Mouse (Mus musculus): ENCODE measurements at regions not wholly inside any gene's neighbourhood (a gene's known extent, or its start where the extent isn't known, plus 50 kb on each side); places are given as distances from the start of the nearest gene placed in this dataset.
A peak's percentile ranks its signal among the peaks of the same experiment; 100 is the strongest.

DNA sequence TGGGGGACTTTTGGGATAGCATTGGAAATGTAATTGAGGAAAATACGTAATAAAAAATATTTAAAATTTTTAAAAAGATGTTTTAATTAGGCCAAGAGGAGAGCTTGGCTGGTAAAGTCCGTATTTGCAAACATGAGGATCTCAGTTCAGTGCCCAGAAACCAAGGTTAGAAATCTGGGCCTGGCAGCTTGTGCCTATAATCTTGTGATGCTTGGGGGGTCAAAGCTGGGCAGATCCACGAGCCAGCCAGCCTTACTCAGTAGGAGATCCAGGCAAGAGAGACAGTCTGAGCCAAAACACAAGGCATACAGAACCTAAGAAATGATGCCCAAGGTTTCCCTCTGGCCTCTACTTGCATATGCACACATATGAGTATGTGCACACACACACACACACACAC, 54.1 kb upstream of the Cxadr start:
- no peak for ATAC-seq

DNA sequence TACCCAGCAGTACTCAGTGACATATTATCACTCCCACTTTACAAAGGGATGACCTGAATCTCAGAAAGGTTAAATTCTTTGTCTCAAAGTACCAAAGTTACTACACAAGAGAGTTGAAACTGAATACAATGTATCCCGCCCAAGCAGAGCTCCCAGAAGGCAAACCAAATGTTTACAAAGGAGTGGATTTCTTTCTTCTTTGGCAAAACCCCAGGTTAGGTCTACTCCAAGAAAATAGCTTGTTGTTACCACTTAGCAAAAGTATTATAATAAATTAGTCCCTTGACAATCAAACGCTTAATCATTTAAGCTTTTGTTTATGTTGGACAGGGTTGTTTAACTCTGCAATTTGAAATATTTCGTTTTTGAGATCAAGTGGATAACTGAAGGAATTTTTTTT, 58.6 kb upstream of the Cxadr start:
- ATAC-seq, result no peak

- ATAC-seq, result no peak
Observed at GRCm38 (mm10) chr16:78240152-78240551, 61.1 kb upstream of the Cxadr start.

DNA sequence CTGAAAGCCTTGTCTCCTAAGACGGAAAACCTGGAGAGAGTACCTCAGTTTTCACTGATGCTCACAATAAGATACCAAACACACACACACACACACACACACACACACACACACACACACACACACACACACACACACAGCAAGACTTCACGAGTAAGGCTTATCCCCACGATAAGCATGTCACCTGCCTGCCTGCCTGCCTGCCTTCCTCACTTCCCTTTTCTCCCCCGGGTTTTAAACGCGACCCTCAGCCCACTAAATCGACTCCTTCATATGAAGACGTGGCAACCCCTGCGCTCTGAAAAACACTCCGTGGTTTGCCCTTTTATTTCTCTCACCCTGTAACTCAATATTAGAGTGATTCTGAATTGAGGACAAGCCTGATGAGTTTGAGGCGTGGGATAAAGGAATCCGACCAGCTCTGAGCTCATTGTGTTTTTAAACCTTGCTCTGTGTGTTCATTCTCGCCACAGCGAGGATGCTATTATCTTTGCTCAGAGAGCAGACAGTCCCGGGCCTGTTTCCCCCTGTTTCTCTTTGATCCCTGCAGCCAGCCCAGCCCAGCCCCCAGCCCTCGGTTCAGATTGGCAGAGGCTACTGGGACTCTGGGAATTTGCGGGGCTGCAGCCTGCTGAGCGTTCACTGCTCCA, 63.1 kb upstream of the Cxadr start:
- ATAC-seq, result no peak

DNA sequence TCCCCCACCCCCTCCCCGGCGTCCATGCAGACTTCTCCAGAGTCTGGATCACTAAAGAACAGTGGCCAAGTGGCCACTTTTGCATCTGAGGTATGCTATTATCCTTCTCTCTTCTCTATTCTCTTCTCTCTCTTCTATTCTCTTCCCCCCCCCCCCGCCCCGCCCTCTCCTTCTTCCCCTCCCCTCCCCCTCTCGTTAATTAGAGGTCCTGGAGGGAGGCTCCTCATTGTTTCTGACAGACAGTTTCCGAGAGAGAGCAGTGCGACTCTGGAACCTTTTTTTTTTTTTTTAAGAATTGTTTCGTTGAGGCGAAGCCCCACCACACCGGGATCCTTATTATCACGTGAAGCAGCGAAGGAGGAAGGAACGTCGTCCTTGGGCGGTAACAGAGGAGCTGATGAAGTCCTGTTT, 63.6 kb upstream of the Cxadr start:
- ATAC-seq, result peak; percentile 28

DNA sequence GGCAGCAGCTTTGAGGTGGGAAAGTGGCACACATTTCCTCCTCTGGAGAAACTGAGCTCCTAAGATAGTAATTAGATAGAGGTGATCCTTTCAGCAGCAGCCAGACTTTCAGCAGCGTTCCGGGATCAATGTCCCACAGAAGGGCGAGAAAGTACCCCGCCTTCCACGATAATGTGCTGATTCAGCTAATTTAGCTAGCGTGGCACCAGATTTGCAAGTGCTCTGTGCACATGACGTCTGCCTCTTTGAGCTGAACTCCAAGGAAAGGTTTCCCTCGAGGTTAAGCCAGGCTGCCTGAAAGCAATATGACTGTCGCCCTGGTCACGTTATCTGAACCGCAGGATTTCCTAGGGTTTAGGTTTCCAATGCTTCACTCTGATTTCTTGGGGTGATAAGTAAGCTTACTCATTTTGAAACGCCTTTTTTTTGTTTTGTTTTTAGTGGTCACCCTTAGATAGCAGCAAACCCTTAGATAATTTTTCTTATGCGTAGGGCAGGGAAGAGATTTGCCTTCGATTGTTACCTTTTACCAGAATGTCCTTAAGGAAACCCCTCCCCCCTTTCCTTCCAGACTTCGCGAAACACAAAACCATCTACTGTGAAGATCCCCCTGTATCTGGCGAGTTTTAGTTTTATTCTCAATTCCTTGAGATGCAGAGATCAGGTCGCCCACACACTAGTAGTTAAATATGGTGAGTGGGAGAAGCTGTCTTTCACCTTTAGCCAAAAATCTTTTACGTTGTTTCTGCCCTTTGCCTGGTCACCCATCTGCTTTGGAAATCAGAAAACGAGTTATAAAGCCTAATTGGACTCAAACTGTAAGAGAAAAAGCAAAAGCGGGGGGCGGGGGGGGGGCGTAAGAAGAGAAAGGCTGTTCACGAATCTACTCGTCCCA, 64.3 kb upstream of the Cxadr start:
- no peak for ATAC-seq

DNA sequence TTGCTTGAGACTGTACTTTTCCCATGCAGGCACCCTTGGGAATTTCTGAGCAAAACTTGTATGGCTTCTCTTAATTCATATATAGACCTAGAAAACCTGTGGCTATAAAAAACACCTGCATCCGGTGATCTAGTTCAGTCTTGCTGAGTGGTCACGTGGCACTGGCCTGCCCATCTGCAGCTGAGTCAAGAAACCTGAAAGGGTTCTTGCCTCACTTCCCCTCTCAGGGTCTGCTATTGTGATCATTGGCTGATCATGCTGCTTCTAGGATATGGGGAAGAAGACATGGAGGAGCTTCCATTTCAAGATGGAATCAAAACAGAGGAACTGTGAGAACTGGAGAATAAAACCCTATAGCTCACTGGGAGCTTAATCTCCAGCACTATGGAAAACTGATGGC, 69.1 kb upstream of the Cxadr start:
- no peak for ATAC-seq

DNA sequence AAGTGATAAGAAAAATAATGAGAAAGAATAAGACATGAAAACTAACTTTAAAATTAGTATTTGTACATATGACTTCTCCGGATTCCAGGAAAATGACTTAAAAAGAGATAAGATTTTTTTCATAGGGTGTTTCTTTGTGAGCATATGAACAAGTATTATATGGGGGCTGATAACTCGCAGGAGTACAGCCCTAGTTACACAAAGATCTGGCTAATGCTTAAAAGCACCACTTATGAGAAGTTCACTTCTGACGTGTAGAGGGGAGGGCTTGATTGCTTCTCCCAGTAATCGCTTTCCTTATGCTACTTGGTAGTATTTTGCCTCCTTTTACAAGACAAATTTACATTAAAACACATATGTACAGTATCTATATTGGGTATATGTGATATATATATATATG, 72.3 kb upstream of the Cxadr start:
- ATAC-seq, result no peak

GRCm38 (mm10) chr16:78222377-78222776, 78.9 kb upstream of the Cxadr start:
- no peak for ATAC-seq

GRCm38 (mm10) chr16:78221781-78222180, 79.5 kb upstream of the Cxadr start:
- ATAC-seq, result no peak

GRCm38 (mm10) chr16:78217633-78218032, 83.7 kb upstream of the Cxadr start:
- ATAC-seq, result peak; percentile 23

DNA sequence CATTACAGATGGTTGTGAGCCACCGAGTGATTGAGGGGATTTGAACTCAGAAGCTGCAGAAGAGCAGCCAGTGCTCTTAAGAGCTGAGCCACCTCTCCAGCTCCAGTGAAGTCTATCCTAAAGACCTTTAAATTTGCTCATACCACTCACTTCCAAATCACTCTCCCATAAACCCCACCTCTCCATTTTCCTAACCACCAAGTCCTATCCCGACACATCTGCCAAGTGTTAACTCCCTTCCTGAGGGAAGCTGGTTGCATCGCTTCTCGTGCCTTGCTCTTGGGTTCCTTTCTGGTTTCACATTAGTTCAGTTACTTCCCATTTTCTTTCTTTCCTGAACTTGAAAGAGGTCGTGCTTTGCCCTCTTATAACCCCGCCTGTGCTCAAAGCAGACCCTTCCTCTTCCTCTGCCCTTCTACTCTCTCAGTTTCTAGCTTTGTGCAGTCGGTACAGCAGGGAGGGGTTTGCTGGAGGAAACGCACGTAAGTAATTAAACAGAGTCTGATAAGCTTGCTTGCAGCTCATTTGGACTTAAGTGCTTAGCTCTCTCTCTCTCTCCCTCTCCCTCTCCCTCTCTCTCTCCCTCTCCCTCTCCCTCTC, 84.4 kb upstream of the Cxadr start:
- ATAC-seq, result peak; percentile 23

DNA sequence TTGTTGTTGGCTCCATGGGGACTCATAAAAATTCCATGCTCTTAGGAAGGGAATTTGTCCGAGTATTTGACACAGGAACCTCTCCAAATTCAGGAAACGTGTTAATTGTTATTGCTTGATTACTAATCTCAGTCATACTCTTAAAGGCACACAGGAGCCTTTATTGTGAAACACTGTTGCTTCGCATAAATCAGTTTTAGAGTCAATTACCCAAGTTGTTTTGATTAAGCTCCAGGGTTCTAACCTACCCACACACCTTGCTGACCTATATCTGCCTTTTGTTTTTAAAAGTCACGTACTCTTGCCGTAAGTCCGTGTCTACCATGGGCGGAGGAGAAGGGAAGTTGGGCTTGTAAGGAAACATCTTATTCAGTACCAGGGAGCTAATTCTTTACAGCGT, 89.6 kb upstream of the Cxadr start:
- no peak for ATAC-seq

DNA sequence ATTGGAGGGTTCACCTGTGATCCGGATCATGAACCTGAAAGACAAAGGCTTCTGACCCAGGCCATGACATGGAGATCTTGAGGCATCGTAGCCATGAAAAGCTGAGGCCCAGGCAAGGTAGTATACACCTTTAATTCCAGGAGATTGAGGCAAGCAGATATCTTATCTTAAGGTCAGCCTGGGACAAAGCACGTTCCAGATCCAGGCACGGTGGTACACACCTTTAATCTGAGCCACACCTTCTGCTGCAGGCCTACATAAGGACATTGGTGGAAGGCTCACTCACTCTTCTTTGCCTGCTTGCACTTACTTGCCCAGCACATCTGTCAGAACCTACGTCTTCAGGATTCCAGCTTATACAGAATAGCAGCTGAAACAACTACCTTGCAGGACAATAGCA, 93.0 kb upstream of the Cxadr start:
- ATAC-seq, result no peak

DNA sequence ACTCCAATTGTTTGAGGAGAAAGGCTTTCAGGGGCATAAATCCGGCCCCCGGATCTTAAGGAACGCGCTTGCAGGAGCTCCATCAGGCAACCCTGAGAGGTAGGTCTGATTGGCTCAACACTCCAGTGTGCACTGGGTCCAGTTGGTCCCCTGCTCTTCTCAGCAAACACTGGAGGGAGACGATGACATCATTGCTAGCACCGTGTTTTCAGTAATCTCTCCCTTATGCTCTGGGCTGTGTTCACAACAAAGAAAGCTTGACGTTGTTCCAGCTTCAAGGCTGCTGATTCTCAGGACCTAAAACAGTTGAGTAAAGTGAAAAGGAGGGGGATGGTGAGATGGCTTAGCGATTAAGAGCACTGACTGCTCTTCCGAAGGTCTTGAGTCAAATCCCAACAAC, 97.0 kb upstream of the Cxadr start:
- ATAC-seq, result no peak

DNA sequence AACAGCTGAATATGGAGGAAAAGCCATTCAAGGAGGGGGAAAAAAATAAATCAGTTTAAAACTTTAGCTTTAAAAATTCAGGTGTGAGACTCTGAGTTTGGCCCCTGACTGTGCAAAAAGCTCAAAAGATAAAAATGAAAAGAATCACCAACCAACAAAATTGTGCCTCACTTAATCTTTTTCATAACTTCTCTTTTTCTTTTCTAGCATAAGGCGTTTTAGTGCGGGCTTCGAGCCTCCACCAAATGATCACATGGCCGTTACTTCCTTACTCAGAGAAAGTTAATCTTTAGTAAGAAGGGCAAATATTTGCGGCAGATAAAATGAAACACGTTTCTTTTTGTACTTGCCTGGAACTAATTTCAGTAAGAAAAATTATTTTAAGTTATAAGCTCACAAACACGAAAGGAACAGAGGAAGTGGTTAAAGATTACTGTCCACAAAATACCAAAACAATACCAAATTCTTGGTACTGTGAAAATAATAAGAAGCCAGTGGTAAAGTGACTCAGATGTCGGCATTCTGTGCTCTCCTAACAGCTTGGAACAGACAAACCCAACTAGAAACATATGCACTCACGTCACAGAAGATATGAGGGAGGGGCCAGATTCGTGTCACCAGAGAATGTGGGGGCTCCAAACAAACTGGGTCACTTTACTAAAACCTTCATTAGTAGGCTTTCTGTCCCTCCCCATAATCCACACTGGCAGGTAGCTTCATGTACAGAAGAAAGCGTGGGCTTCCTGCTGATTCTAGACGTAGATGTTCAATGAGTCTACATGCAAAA, 101.1 kb upstream of the Cxadr start:
- ATAC-seq, result peak; percentile 12

GRCm38 (mm10) chr16:78199252-78199651, 102.0 kb upstream of the Cxadr start:
- no peak for ATAC-seq

- peak; percentile 85 for ATAC-seq
Observed at GRCm38 (mm10) chr16:78198642-78199121, 102.6 kb upstream of the Cxadr start.

DNA sequence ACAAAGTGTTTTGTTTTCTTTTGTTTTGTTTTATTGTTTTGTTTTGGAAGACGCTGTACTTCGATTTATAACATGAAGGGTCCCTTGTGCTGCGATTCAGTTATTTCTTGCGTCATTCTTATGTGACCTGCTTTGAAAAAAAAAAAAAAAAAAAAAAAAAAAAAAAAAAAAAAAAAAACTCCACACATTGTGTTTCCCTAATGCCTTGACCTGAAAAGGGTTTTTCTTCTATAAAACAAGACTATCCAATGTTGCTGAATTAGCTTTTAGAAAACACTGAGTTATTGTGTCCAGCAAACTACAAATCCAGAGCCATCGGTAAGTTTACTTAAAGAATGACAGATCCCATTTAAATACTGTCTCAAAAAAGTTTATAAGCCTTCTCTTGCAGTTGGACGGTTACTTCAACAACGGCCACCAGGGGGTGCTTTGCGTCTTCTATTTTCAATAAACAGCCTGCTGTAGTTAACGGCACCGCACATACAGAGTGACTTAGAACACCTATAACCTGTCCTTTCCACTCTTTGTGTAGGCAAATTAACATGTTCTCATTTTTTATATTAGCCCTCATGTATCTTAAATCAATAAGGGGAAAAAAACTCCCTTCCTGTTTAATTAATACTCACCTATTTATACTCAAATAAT, 103.9 kb upstream of the Cxadr start:
- ATAC-seq, result peak; percentile 38

- no peak for ATAC-seq
Observed at GRCm38 (mm10) chr16:78170627-78171605, 130.4 kb upstream of the Cxadr start.

DNA sequence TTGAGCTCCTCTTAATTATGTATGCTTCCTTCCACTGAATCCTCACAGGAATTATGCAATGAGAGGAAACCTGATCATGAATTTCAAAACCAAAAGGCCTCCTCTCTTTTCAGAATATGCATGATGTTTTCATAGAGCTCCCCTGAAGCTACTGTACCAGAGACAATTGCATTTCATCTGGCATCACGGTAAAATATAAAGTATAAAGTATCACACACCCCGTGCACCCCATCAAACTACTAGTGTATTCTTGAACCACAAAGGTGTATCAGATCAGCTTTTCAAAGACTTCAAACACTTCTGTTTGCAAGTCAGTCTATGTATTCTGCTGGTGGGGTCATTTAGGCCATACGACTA, 144.4 kb upstream of the Cxadr start:
- no peak for ATAC-seq
